Mouse (Mus musculus) lung, adult 2 months (tissue): ENCODE data around the gene Cracr2b. TPM values are rescaled to one million over a fixed set of nuclear protein-coding genes. Genes with fewer than 3 reads are reported as not detected.
A peak's percentile ranks its signal among the peaks of the same experiment; 100 is the strongest.

Experiments
- DNase-seq: peaks from one replicate; pipeline ENCODE4 v3.0.0; 2022
- H3K4me1 ChIP-seq: fragments of 200-500 bp; 2 replicates; pipeline ENCODE4 v1.6.1; 2011; ENCODE audit warnings: low read length; ENCODE audit not compliant: control insufficient read depth, insufficient read depth
- H3K4me3 ChIP-seq: fragments of 200-500 bp; replicated peaks from 2 replicates; pipeline ENCODE3; 2011; ENCODE audit warnings: low read depth, mild to moderate bottlenecking, control low read depth, low read length; ENCODE audit errors: extremely low read depth
- CTCF ChIP-seq: fragments of 200-500 bp; IDR thresholded peaks from 2 replicates; pipeline ENCODE4 v1.5.1; 2011; ENCODE audit warnings: mild to moderate bottlenecking, low read length, control low read depth; ENCODE audit not compliant: insufficient read depth
- POLR2A ChIP-seq: fragments of 200-500 bp; IDR thresholded peaks from 2 replicates; pipeline ENCODE4 v1.6.1; 2011; ENCODE audit warnings: low read depth, mild to moderate bottlenecking, control low read depth, low read length, borderline replicate concordance; ENCODE audit errors: extremely low read depth
- WGBS: fragments of 180-500 bp; shearing (Covaris S2); methylation state at CpG from one replicate; pipeline ENCODE4 v1.1.7; 2018; 5-methylcytosine and 5-hydroxymethylcytosine counted together
- polyA plus RNA-seq: library from polyadenylated mRNA; depleted of rRNA; stranded (reverse); fragments of >200 nt; gene quantifications from 2 replicates; pipeline ENCODE4 v1.2.3, GENCODE M21; 2012

Cracr2b gene
- polyA plus RNA-seq, 1 experiment, result 177 TPM

GRCm38 (mm10) chr7:141460001-141460390 lies 898 bp upstream of the Cracr2b start:
- no peak overlapping the region for H3K4me3 ChIP-seq
- peaks cover 30% of the 10 kb centered on the region for H3K4me1 ChIP-seq
- TF ChIP-seq POLR2A, result no peak
- TF ChIP-seq CTCF, result no peak
- DNase-seq, result peak; percentile 27
- WGBS, result 42% methylated on average over 5 of the region's 5 CpGs

- 2% methylated on average over 58 of the region's 59 CpGs for WGBS
- DNase-seq, result peak; percentile 62
- peak; percentile 60; the same call in 1 of the 2 replicates for TF ChIP-seq POLR2A
- TF ChIP-seq CTCF, result no peak
- Histone ChIP-seq H3K4me3 (peak overlapping the region; percentile 85), H3K4me1 (peaks cover 35% of the 10 kb centered on the region)
Observed at GRCm38 (mm10) chr7:141461521-141462332, 833 bp downstream of the Cracr2b start.

- TF ChIP-seq POLR2A, result no peak; the same call in 1 of the 2 replicates
- no peak for TF ChIP-seq CTCF
- peak overlapping the region; percentile 85 for H3K4me3 ChIP-seq
Observed at GRCm38 (mm10) chr7:141462333-141462821, 1.5 kb downstream of the Cracr2b start.

DNA sequence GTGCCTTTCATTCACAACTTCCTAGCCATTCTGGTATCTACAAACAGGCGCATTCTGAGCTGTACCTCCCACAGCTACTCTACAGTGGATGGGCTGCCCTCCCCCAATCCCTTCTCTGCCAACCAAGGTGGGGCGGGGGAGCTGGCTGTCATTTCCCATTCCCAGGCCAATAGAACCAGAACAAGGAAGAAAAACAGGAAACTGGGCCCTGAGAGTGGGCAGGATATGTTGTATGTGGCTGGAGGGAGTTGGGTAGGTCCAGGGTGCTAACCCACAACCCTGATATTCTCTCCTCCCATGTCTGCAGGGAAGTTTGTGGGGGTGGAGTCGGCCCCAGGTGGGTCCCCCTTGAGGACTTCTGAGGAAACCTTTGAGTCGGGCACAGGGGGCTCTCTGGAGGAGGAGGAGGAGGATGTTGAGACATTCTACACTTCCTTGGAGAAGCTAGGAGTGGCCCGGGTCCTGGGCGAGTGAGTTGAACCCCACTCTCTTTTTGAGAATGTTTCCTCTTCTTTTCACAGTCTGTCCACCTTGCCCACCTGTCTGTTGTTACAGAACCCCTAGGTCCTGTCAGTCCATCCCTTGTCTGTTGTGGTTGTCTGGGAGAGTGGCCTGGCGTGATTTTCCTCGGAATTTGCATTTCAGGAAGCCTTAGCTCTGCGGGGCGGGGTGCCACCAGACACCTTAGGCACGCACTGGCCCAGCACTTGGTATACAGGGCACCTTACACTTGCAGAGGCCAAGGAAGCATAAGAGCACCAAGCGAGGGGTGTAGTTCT lies 3.1 kb downstream of the Cracr2b start:
- 29% methylated on average over 12 of the region's 12 CpGs for WGBS
- H3K4me3 ChIP-seq, result peak overlapping the region; percentile 72
- H3K4me1 ChIP-seq, result peaks cover 41% of the 10 kb centered on the region
- peak; percentile 77 for DNase-seq
- TF ChIP-seq POLR2A (peak; percentile 89; the same call in 1 of the 2 replicates), CTCF (no peak)

More at GRCm38 (mm10) chr7:141462333-141462821, 1.5 kb downstream of the Cracr2b start:
- WGBS, result 11% methylated on average over 5 of the region's 5 CpGs
- DNase-seq, result peak; percentile 79
- peaks cover 36% of the 10 kb centered on the region for H3K4me1 ChIP-seq

DNA sequence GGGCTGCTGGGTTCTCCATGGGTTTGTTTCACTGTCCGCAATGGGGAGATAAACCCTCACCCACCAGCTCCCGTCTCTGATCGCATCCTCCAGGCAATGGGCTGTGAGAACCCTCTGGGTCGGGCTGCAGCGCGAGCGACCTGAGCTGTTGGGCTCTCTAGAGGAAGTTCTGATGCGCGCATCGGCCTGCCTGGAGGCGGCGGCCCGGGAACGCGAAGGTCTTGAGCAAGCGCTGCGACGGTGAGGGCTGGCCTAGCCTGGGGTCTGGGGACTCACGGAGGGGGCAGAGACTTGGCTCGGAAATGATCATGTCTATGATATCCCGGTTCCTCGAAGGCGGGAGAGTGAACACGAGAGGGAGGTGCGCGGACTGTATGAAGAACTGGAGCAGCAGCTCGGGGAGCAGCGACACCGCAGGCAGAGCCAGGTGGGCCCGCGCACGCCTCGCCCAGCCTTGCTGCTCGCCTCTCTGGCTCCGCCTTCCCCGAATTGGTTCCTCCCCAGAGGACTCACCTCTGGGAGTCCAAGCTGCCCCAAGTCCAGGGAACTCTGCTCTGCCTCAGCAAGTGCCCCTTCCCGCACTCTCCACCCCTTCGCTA lies 3.8 kb downstream of the Cracr2b start:
- H3K4me3 ChIP-seq, result peak overlapping the region; percentile 72

DNA sequence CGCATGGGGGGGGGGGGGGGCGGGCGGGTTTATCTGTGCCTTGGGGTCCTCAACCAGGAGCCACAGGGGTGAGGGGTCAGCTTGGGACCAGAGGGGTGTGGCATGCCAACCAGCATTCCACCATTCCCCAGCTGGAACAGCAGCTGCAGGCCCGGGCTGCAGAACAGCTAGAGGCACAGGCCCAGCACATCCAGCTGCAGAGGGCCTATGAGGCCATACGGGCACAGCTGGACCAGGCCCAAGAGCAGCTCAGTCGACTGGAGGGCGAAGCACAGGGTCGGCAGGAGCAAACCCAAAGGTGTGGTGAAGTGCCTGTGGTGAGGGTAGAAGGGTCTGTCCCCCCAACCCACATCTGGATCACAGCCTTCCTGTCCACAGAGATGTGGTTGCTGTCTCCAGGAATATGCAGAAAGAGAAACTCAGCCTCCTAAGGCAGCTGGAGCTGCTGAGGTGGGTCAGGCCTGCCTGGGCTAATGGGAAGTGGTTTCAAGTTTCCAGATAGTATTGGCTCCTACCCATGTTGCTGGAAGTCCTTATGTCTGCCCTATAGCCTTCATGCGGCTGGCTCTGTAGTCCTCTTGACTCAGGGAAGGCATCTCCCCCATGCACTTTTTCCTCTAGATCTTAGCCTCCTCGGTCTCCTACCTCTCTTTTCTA lies 4.6 kb downstream of the Cracr2b start:
- 39% methylated on average over 8 of the region's 10 CpGs for WGBS
- H3K4me1 ChIP-seq, result peaks cover 36% of the 10 kb centered on the region
- no peak overlapping the region for H3K4me3 ChIP-seq
- TF ChIP-seq POLR2A (no peak), CTCF (no peak)
- DNase-seq, result no peak

More for the DNA sequence above, 3.8 kb downstream of the Cracr2b start:
- TF ChIP-seq POLR2A (no peak), CTCF (no peak)
- WGBS, result 26% methylated on average over 38 of the region's 38 CpGs
- DNase-seq, result peak; percentile 59
- H3K4me1 ChIP-seq, result peaks cover 43% of the 10 kb centered on the region

DNA sequence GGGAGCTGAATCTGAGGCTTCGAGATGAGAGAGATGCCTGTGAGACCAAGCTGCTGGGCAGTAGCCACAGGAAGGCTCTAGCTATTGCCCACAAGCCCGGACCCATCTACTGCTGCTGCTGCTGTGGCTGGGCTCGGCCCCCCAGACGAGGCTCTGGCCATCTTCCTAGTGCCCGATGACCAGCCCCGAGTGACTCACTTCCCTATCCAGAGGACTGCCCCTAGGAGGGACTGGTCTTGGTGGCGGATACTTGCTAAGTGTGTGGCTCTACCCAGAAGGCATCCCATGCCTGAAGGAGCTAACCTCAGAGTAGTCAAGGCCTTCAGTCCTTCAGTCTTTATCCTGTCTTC lies 5.1 kb downstream of the Cracr2b start:
- H3K4me1 ChIP-seq, result peaks cover 35% of the 10 kb centered on the region

DNA sequence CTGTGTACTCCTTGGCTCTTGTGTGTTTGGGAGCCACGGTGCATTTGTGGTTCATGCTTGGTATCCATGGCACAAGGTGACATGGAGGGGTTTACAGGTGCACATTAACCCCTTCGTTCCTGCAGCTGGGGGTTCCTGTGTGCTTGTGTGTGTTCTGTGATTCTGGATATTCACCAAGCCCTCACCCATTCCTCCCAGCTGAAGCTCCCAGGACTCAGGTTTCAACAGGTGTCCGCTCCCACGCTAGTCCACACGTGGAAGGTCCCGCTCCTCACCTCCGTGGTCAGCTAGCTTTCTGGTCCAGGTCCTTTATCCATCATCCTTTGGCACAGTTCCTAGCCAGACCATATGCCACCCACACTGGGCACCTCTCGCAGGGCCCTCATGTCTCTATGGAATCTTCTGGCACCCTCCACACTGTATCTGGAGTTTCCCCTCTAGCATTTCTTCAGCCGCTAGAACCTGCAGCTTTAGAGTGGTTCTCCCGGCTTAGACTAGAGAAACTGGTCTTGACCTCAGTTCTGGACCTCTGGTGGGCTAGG lies 5.8 kb downstream of the Cracr2b start:
- H3K4me1 ChIP-seq, result peaks cover 35% of the 10 kb centered on the region
- TF ChIP-seq CTCF, result no peak
- TF ChIP-seq POLR2A, result no peak
- DNase-seq, result no peak
- peak overlapping the region; percentile 37 for H3K4me3 ChIP-seq
- WGBS, result 50% methylated on average over 10 of the region's 10 CpGs

More for the DNA sequence above, 5.1 kb downstream of the Cracr2b start:
- no peak overlapping the region for H3K4me3 ChIP-seq
- WGBS, result 51% methylated on average over 7 of the region's 7 CpGs
- DNase-seq, result peak; percentile 40
- TF ChIP-seq POLR2A (no peak), CTCF (no peak)
